Mouse (Mus musculus) forebrain, embryonic 14.5 days (tissue): Measurements from ENCODE around the gene Zdhhc6. TPM values are rescaled to one million over a fixed set of nuclear protein-coding genes. Genes with fewer than 3 reads are reported as not detected.

ENCODE experiments used
- ATAC-seq: fragments of 200-750 bp; cut with Nextera tagmentation; 2 replicates; pipeline ENCODE4 v1.8.0; 2017; ENCODE audit warnings: mild to moderate bottlenecking, moderate library complexity
- DNase-seq: peaks from one replicate; pipeline ENCODE4 v3.0.0-alpha.2; 2015; ENCODE audit warnings: low spot score
- H3K27ac ChIP-seq: fragments of 300-500 bp; sonication (generic); 2 replicates; pipeline ENCODE4 v1.5.1; 2014; ENCODE audit warnings: low read depth, mild to moderate bottlenecking, control low read depth, low read length, moderate library complexity
- H3K27me3 ChIP-seq: fragments of 300-500 bp; sonication (generic); replicated peaks from 2 replicates; pipeline ENCODE4 v1.6.1; 2014; ENCODE audit warnings: low read length, control low read depth, mixed read lengths; ENCODE audit not compliant: control insufficient read depth, insufficient read depth
- H3K36me3 ChIP-seq: fragments of 300-500 bp; sonication (generic); 2 replicates; pipeline ENCODE4 v1.6.1; 2014; ENCODE audit warnings: low read length, control low read depth; ENCODE audit not compliant: control insufficient read depth, insufficient read depth
- H3K4me1 ChIP-seq: fragments of 300-500 bp; sonication (generic); 2 replicates; pipeline ENCODE4 v1.6.1; 2014; ENCODE audit warnings: antibody characterized with exemption, low read length, control low read depth; ENCODE audit not compliant: control insufficient read depth, insufficient read depth
- H3K4me2 ChIP-seq: fragments of 300-500 bp; sonication (generic); 2 replicates; pipeline ENCODE4 v1.6.1; 2014; ENCODE audit warnings: mild to moderate bottlenecking, control low read depth, low read length
- H3K4me3 ChIP-seq: fragments of 300-500 bp; sonication (generic); 2 replicates; pipeline ENCODE4 v1.5.1; 2014; ENCODE audit warnings: low read depth, low read length, control low read depth
- H3K9ac ChIP-seq: fragments of 300-500 bp; sonication (generic); 2 replicates; pipeline ENCODE4 v1.6.1; 2014; ENCODE audit warnings: mild to moderate bottlenecking, low read length, control low read depth, moderate library complexity
- H3K9me3 ChIP-seq: fragments of 300-500 bp; sonication (generic); replicated peaks from 2 replicates; pipeline ENCODE4 v1.6.1; 2016; ENCODE audit warnings: low read length, control low read depth, mixed read lengths; ENCODE audit not compliant: control insufficient read depth
- WGBS: fragments of 180-500 bp; shearing (Covaris S2); extraction: QIAGEN DNeasy Blood & Tissue Kit; methylation state at CpG from one replicate; pipeline ENCODE4 v1.1.7; 2014; 5-methylcytosine and 5-hydroxymethylcytosine counted together
- polyA plus RNA-seq: library from polyadenylated mRNA; unstranded; fragments of >200 nt; fragmentation: Nextera tagmentation; extraction: Ambion mirVana; gene quantifications from 2 replicates; pipeline ENCODE4 v1.2.1, GENCODE M21; 2014

Gene Zdhhc6
- 60.3 and 71.9 TPM in 2 replicates for polyA plus RNA-seq

GRCm38 (mm10) chr19:55315452-55316108, at the start of gene Zdhhc6:
Zdhhc6 (minus strand) TSS chr19:55316032.
- Histone ChIP-seq H3K4me3 (peak within 1 kb of the TSS; percentile 81), H3K36me3 (peaks cover 18% of the 10 kb centered on the region), H3K4me1 (peaks cover 10% of the 10 kb centered on the region), H3K9ac (peak within 1 kb of the TSS; percentile 82), H3K27ac (peak within 1 kb of the TSS; percentile 56), H3K27me3 (no peaks in the 10 kb centered on the region), H3K4me2 (peak within 1 kb of the TSS; percentile 83), H3K9me3 (no peaks in the 10 kb centered on the region)
- ATAC-seq (peak; percentile 86), DNase-seq (peak; percentile 80)
- 0% methylated on average over 59 of the region's 60 CpGs for WGBS

GRCm38 (mm10) chr19:55362606-55363005, 46.8 kb upstream of the Zdhhc6 start:
- no peak for DNase-seq
- H3K9ac ChIP-seq, result no peak overlapping the region
- H3K27ac ChIP-seq, result no peak overlapping the region
- 96% methylated on average over 9 of the region's 9 CpGs for WGBS
- H3K9me3 ChIP-seq, result no peaks in the 10 kb centered on the region
- no peaks in the 10 kb centered on the region for H3K27me3 ChIP-seq
- no peak overlapping the region for H3K4me3 ChIP-seq
- no peak for ATAC-seq
- H3K4me2 ChIP-seq, result no peak overlapping the region
- H3K4me1 ChIP-seq, result no peaks in the 10 kb centered on the region
- H3K36me3 ChIP-seq, result no peaks in the 10 kb centered on the region

- Histone ChIP-seq H3K4me1 (no peaks in the 10 kb centered on the region), H3K9me3 (no peaks in the 10 kb centered on the region), H3K4me2 (no peak overlapping the region), H3K36me3 (no peaks in the 10 kb centered on the region), H3K27ac (no peak overlapping the region), H3K9ac (no peak overlapping the region), H3K4me3 (no peak overlapping the region), H3K27me3 (no peaks in the 10 kb centered on the region)
- DNase-seq, result peak; percentile 63
- ATAC-seq, result peak; percentile 32; the same call in 1 of the 2 replicates
- WGBS, result 76% methylated on average over 9 of the region's 9 CpGs
Measured at GRCm38 (mm10) chr19:55350673-55351378, 35.0 kb upstream of the Zdhhc6 start.

GRCm38 (mm10) chr19:55348187-55348586, 32.4 kb upstream of the Zdhhc6 start:
- no peaks in the 10 kb centered on the region for H3K9me3 ChIP-seq
- H3K27ac ChIP-seq, result no peak overlapping the region
- H3K27me3 ChIP-seq, result no peaks in the 10 kb centered on the region
- H3K4me3 ChIP-seq, result no peak overlapping the region
- H3K4me1 ChIP-seq, result no peaks in the 10 kb centered on the region
- no peak overlapping the region for H3K4me2 ChIP-seq
- no peaks in the 10 kb centered on the region for H3K36me3 ChIP-seq
- ATAC-seq (no peak), DNase-seq (no peak)
- no peak overlapping the region for H3K9ac ChIP-seq
- 88% methylated on average over 3 of the region's 3 CpGs for WGBS

DNA sequence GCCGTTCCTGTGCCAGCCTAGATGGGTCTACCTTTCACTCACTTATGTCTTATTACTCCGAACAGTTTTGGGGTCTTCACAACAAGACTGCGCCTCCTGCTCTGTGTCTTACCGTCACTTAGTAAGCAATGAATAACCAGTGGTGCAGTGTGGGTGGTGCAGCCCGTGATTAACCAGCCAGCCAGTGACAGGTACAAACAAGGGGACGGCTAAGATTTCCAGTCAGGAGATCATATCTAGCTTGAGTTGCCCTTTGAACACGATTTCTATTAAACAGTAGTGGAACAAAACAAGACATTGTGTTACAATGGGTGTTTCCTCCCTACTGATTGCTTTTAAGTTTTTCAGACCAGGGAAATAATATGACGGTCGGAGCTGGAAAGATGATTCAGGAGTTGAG, 27.4 kb upstream of the Zdhhc6 start:
- no peak for ATAC-seq
- no peaks in the 10 kb centered on the region for H3K4me1 ChIP-seq
- no peak overlapping the region for H3K4me3 ChIP-seq
- no peak for DNase-seq
- H3K4me2 ChIP-seq, result no peak overlapping the region
- no peaks in the 10 kb centered on the region for H3K27me3 ChIP-seq
- 0 out of 2 replicates have a peak, but pooled peaks cover 4% of the 10 kb centered on the region for H3K36me3 ChIP-seq
- no peak overlapping the region for H3K9ac ChIP-seq
- no peak overlapping the region for H3K27ac ChIP-seq
- no peaks in the 10 kb centered on the region for H3K9me3 ChIP-seq
- 90% methylated on average over 9 of the region's 9 CpGs for WGBS

GRCm38 (mm10) chr19:55342423-55342822, 26.6 kb upstream of the Zdhhc6 start:
- no peak overlapping the region for H3K9ac ChIP-seq
- no peak overlapping the region for H3K27ac ChIP-seq
- 0 out of 2 replicates have a peak, but pooled peaks cover 4% of the 10 kb centered on the region for H3K36me3 ChIP-seq
- H3K27me3 ChIP-seq, result no peaks in the 10 kb centered on the region
- DNase-seq (no peak), ATAC-seq (no peak)
- 88% methylated on average over 7 of the region's 7 CpGs for WGBS
- no peaks in the 10 kb centered on the region for H3K9me3 ChIP-seq
- no peaks in the 10 kb centered on the region for H3K4me1 ChIP-seq
- no peak overlapping the region for H3K4me3 ChIP-seq
- H3K4me2 ChIP-seq, result no peak overlapping the region

GRCm38 (mm10) chr19:55341377-55341776, 25.5 kb upstream of the Zdhhc6 start:
- no peak overlapping the region for H3K4me3 ChIP-seq
- ATAC-seq (no peak), DNase-seq (peak; percentile 35)
- WGBS, result 80% methylated on average over 3 of the region's 3 CpGs
- H3K4me1 ChIP-seq, result no peaks in the 10 kb centered on the region
- H3K9ac ChIP-seq, result no peak overlapping the region
- H3K36me3 ChIP-seq, result 0 out of 2 replicates have a peak, but pooled peaks cover 4% of the 10 kb centered on the region
- no peak overlapping the region for H3K27ac ChIP-seq
- no peaks in the 10 kb centered on the region for H3K27me3 ChIP-seq
- H3K9me3 ChIP-seq, result no peaks in the 10 kb centered on the region
- H3K4me2 ChIP-seq, result no peak overlapping the region

GRCm38 (mm10) chr19:55340521-55340920, 24.7 kb upstream of the Zdhhc6 start:
- Histone ChIP-seq H3K9me3 (no peaks in the 10 kb centered on the region), H3K27ac (no peak overlapping the region), H3K27me3 (no peaks in the 10 kb centered on the region), H3K4me1 (no peaks in the 10 kb centered on the region), H3K4me2 (no peak overlapping the region), H3K4me3 (no peak overlapping the region), H3K9ac (no peak overlapping the region), H3K36me3 (0 out of 2 replicates have a peak, but pooled peaks cover 4% of the 10 kb centered on the region)
- ATAC-seq, result no peak
- no peak for DNase-seq
- 80% methylated on average over 6 of the region's 6 CpGs for WGBS

DNA sequence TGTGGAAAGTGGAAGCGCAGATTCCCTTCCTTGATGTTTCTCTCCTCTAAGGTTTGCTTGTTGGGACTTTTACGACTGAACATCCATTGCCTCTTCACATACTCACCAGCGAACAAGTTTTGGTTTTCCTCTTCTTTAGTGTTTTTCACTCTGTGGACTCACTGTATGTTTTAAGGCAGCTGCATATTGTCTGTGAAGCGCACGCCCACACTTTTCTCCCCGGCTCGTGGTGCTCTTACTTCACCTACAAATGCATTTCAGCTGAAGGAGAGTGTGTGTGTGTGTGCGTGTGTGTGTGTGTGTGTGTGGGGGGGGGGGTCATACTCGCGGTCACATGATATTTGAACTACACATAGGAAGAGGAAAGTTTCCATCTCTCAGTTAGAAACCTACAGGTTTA, 21.8 kb upstream of the Zdhhc6 start:
- Histone ChIP-seq H3K9ac (no peak overlapping the region), H3K4me2 (no peak overlapping the region), H3K36me3 (0 out of 2 replicates have a peak, but pooled peaks cover 3% of the 10 kb centered on the region), H3K27me3 (0 out of 2 replicates have a peak, but pooled peaks cover 3% of the 10 kb centered on the region), H3K4me3 (no peak overlapping the region), H3K27ac (no peak overlapping the region), H3K9me3 (no peaks in the 10 kb centered on the region), H3K4me1 (no peaks in the 10 kb centered on the region)
- 90% methylated on average over 10 of the region's 10 CpGs for WGBS
- DNase-seq, result no peak
- ATAC-seq, result no peak
